Mouse (Mus musculus) small intestine, adult 2 months (tissue): Measurements from ENCODE around the gene Tbc1d5. TPM values are rescaled to one million over a fixed set of nuclear protein-coding genes. Genes with fewer than 3 reads are reported as not detected.

ENCODE experiments used
- H3K27ac ChIP-seq: fragments of 200-500 bp; 2 replicates; pipeline ENCODE4 v1.5.1; 2012; ENCODE audit warnings: low read depth, low read length, control low read depth, inconsistent platforms; ENCODE audit not compliant: insufficient read depth
- H3K27me3 ChIP-seq: fragments of 200-500 bp; 2 replicates; pipeline ENCODE4 v1.6.1; 2012; ENCODE audit warnings: mild to moderate bottlenecking, moderate library complexity, low read length, inconsistent platforms; ENCODE audit not compliant: control insufficient read depth, insufficient read depth
- H3K36me3 ChIP-seq: fragments of 200-500 bp; 2 replicates; pipeline ENCODE4 v1.6.1; 2012; ENCODE audit warnings: mild to moderate bottlenecking, low read length, control low read depth, inconsistent platforms; ENCODE audit not compliant: control insufficient read depth, insufficient read depth
- H3K4me1 ChIP-seq: fragments of 200-500 bp; 2 replicates; pipeline ENCODE4 v1.6.1; 2012; ENCODE audit warnings: low read length, inconsistent platforms, mixed read lengths; ENCODE audit not compliant: control insufficient read depth, insufficient read depth, insufficient read length
- H3K4me3 ChIP-seq: fragments of 200-500 bp; 2 replicates; pipeline ENCODE4 v1.5.1; 2012; ENCODE audit warnings: low read depth, mild to moderate bottlenecking, control low read depth, inconsistent platforms, low read length, moderate library complexity
- CTCF ChIP-seq: fragments of 200-500 bp; IDR thresholded peaks from 2 replicates; pipeline ENCODE4 v1.5.1; 2012; ENCODE audit warnings: low read depth, mild to moderate bottlenecking, control low read depth, inconsistent platforms, low read length, moderate library complexity, mixed read lengths; ENCODE audit not compliant: insufficient replicate concordance, insufficient read length; ENCODE audit errors: extremely low read depth
- POLR2A ChIP-seq: fragments of 200-500 bp; IDR thresholded peaks from 2 replicates; pipeline ENCODE4 v1.6.1; 2012; ENCODE audit warnings: low read depth, mild to moderate bottlenecking, control low read depth, inconsistent platforms, low read length, moderate library complexity
- WGBS: fragments of 180-500 bp; shearing (Covaris S2); methylation state at CpG from one replicate; pipeline ENCODE4 v1.1.7; 2018; 5-methylcytosine and 5-hydroxymethylcytosine counted together
- polyA plus RNA-seq: library from polyadenylated mRNA; depleted of rRNA; stranded (reverse); fragments of >200 nt; gene quantifications from 2 replicates; pipeline ENCODE4 v1.2.3, GENCODE M21; 2012

Tbc1d5 gene
- polyA plus RNA-seq, 1 experiment: 6.1 TPM

GRCm38 (mm10) chr17:50897867-50898266, 281.3 kb downstream of the Tbc1d5 start:
- WGBS: 89% methylated on average over 7 of the region's 7 CpGs
- Histone ChIP-seq H3K4me1 (no peaks in the 10 kb centered on the region), H3K27me3 (no peaks in the 10 kb centered on the region), H3K4me3 (no peak overlapping the region), H3K36me3 (no peaks in the 10 kb centered on the region), H3K27ac (no peak overlapping the region)
- TF ChIP-seq CTCF (no peak), POLR2A (no peak)

GRCm38 (mm10) chr17:50889475-50889874, 289.7 kb downstream of the Tbc1d5 start:
- H3K4me3 ChIP-seq: no peak overlapping the region
- no peaks in the 10 kb centered on the region for H3K36me3 ChIP-seq
- no peak overlapping the region for H3K27ac ChIP-seq
- TF ChIP-seq POLR2A (no peak), CTCF (no peak)
- WGBS: 90% methylated on average over 1 of the region's 1 CpGs
- H3K4me1 ChIP-seq: peaks cover 2% of the 10 kb centered on the region; the same call in 1 of the 2 replicates
- no peaks in the 10 kb centered on the region for H3K27me3 ChIP-seq

- WGBS: 83% methylated on average over 4 of the region's 4 CpGs
- TF ChIP-seq CTCF: no peak
- no peak for TF ChIP-seq POLR2A
- H3K4me1 ChIP-seq: no peaks in the 10 kb centered on the region
These were observed 299.2 kb downstream of the Tbc1d5 start for GRCm38 (mm10) chr17:50879910-50880309.

GRCm38 (mm10) chr17:50876451-50876850, 302.7 kb downstream of the Tbc1d5 start:
- Histone ChIP-seq H3K4me1 (no peaks in the 10 kb centered on the region), H3K27ac (no peak overlapping the region), H3K36me3 (0 out of 2 replicates have a peak, but pooled peaks cover 2% of the 10 kb centered on the region), H3K27me3 (no peaks in the 10 kb centered on the region), H3K4me3 (no peak overlapping the region)
- WGBS: 82% methylated on average over 5 of the region's 5 CpGs
- TF ChIP-seq POLR2A (no peak), CTCF (no peak)

More at GRCm38 (mm10) chr17:50879910-50880309, 299.2 kb downstream of the Tbc1d5 start:
- Histone ChIP-seq H3K27ac (no peak overlapping the region), H3K4me3 (no peak overlapping the region), H3K27me3 (no peaks in the 10 kb centered on the region), H3K36me3 (no peaks in the 10 kb centered on the region)

- 70% methylated on average over 7 of the region's 7 CpGs for WGBS
- Histone ChIP-seq H3K27ac (no peak overlapping the region), H3K4me3 (no peak overlapping the region), H3K27me3 (no peaks in the 10 kb centered on the region), H3K4me1 (no peaks in the 10 kb centered on the region), H3K36me3 (0 out of 2 replicates have a peak, but pooled peaks cover 2% of the 10 kb centered on the region)
- no peak for TF ChIP-seq CTCF
- TF ChIP-seq POLR2A: no peak
These were observed 305.1 kb downstream of the Tbc1d5 start for GRCm38 (mm10) chr17:50874067-50874466.

- H3K27ac ChIP-seq: no peak overlapping the region
- H3K4me3 ChIP-seq: no peak overlapping the region
- TF ChIP-seq CTCF: no peak
- TF ChIP-seq POLR2A: no peak
- 89% methylated on average over 4 of the region's 4 CpGs for WGBS
- H3K27me3 ChIP-seq: no peaks in the 10 kb centered on the region
- H3K4me1 ChIP-seq: no peaks in the 10 kb centered on the region
- 0 out of 2 replicates have a peak, but pooled peaks cover 3% of the 10 kb centered on the region for H3K36me3 ChIP-seq
These were observed 306.6 kb downstream of the Tbc1d5 start for GRCm38 (mm10) chr17:50872600-50872999.

- TF ChIP-seq POLR2A: no peak
- no peak for TF ChIP-seq CTCF
- Histone ChIP-seq H3K36me3 (peaks cover 3% of the 10 kb centered on the region; the same call in 1 of the 2 replicates), H3K27ac (no peak overlapping the region), H3K27me3 (no peaks in the 10 kb centered on the region), H3K4me3 (no peak overlapping the region), H3K4me1 (no peaks in the 10 kb centered on the region)
- 89% methylated on average over 3 of the region's 3 CpGs for WGBS
These were observed 311.9 kb downstream of the Tbc1d5 start for GRCm38 (mm10) chr17:50867297-50867696.
